Mouse (Mus musculus) brain, embryonic 18.5 days (tissue): ENCODE measurements around the gene Gpr31b.
"Not testable (repeated sequence)": the region's sequence is repeated elsewhere in the genome, so short reads cannot be mapped to it uniquely, and the experiment has no call there.

ENCODE experiments used
- DNase-seq: peaks from one replicate; pipeline ENCODE4 v3.0.0-alpha.2; 2012; ENCODE audit warnings: low read depth, low spot score

Gpr31b gene

DNA sequence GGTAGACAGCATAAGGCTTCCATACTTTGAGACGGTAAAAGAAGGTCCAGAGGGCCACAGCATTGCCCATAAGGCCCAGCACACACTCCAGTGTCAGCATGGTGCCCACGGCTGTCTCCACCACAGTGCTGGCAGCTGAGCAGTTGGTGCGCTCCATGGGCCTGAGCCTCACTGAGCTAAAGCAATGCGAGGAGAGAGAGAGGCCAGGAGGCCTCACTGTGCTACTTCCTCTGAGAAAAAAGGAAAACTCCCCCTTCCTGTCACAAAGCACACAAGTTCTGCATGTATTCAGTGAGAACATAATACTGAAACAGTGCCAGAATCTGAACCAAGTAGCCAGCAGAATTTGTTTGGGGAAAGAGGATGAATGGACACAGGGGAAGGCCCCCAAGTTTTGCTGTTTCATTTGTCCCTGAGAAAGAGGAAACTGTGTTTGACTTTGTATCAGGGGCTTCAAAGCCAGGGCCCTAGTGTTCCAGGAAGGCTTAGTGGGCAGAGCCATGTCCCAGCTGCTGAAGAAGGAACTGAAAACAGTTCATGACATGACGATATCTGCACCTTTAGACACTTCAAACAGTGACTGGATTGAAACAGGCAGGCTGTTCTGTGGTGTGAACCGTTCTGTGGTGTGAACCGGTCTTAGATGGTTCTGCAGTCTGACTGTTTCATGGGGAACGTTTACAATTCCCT lies at the start of gene Gpr31b:
TSS of gene Gpr31b (minus strand) at position 173 of the 690 bp plus-strand sequence.
- DNase-seq = not testable (repeated sequence)

DNA sequence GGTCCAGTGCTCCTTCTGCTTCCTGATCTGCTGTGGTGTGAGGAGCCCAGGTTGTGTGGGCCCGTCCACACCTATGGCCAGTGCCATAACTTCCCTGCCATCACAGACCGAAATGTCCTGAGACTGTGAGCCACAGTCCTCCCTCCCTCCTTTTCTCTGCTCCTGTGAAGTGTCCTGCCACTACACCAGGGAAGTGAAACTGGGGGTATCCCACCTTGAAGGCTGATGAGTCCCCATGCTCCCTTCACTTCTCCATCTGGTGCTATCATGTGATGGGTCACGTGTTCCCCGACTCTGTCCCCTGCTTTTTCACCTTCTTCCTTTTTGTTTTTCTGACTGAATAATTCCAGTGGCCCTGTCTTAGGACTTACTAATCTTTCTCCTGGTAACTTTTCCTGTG lies 40.9 kb upstream of the Gpr31b start:
- DNase-seq = not testable (repeated sequence)

DNA sequence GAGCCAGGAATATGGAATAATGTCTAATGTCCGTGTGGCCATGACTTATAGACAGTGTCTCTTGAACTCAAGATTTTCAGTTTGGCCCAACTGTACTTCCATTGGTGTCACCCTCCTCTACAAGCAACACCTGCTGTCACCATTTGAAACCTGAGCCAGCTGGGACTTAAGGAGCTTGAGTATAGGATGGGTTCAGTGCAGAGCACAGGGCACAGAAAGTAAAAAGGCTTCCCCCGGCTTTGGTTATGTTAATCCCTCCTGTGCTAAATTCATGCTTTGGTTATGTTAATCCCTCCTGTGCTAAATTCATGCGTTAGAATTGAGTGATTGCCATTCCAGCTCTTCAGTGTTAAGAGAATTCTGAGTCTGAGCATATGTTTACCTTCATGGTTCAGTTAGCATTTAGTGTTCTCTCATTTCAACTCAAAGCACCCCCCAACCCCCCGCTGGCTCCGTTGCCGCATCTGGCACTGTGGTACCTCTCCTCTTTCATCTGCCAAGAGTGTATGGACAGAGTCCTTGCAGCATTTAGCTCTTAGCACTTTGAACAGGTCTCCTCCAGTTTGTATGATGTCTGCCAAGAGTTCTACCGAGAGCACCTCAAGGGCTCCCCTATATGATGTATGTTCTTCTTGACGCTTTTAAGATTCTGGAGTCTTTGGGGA lies 40.1 kb upstream of the Gpr31b start:
- not testable (repeated sequence) for DNase-seq

GRCm38 (mm10) chr17:13091510-13091909 lies 39.4 kb upstream of the Gpr31b start:
- not testable (repeated sequence) for DNase-seq

DNA sequence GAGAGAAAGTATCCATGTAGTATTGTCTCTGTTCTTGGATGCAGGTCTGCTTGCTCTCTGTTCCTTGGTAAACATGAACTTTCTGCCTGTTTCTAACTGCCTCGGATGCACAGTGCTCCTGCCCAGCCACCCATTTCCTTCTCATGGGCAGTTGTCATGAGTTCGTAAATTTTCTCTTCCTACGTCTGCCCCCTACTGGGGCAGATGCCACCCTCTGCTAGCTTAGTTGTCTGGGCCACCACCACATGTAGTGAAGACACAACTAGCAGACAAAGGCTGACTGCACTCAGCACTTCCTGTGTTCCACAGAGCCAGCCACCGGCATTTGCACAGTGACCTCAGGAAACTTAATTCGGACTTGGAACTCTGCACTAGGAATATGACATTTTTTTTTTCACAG lies 17.1 kb upstream of the Gpr31b start:
- not testable (repeated sequence) for DNase-seq

DNA sequence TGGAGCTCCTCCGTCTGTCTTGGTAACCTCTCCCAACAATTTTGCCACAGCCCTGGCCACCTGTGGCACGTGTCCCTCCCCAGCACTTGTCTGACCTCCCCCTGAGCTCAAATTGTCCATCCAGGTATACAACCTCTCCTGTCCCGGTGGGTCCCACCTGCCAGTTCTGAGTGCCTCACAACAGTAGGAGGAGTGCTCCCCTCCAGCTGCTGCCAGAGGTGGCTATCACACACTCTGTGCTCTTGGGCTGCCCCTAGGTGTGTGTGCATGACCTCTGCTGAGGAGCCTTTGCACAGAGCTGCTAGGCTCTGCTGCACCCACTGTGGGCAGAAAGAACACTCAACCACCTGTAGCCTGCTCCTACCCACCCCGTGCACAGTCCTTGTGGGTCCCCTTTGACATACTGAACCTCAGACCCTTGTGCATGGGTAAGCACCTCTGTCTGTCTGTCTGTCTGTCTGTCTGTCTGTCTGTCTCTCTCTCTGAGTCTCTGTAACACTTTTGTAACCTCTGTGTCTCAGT lies 15.8 kb upstream of the Gpr31b start:
- DNase-seq = not testable (repeated sequence)

- not testable (repeated sequence) for DNase-seq
Observed at GRCm38 (mm10) chr17:13062882-13063281, 10.8 kb upstream of the Gpr31b start.

- DNase-seq = not testable (repeated sequence)
Observed at GRCm38 (mm10) chr17:13060804-13061203, 8.7 kb upstream of the Gpr31b start, which contains the start of gene Tcp10b. Gene Tcp10b, plus strand, starts transcription at chr17:13061104.

DNA sequence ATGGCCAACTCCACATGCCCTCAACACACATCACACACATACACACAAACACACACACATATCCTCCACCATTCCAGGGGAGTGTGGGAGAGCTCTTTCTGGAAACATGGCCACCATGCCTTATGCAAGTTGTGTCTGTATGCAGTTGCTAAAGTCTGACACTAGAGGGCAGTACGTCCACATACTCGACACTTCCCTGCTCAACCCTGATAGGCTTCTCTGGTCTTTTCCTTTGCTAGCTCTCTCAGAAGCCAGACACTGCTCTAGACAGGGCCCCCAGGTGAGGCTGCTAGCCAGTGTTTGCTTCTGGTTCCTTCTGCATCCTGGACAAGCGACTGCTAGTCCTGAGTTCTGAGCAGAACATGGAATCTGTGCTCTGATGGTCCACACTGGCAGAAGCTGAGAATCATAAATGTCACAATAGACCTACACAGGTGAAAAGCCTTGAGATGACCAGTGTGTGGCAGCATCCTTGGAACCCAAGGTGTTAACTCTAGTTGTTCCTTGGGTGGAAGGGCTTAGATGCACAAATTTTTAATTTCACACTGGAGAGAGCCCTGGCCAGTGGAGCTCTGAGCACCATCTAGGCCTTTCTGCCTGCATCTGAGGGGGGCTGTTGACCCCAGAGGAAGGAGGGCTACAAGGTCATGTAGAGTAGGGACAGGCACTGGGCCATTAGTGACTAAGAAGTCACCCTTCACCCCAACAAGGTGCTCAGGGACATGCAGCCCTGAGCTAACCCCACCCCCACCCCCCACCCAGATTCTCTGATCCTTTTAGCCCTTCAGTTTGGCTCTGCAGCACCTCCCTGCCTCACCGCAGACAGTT lies 8.0 kb downstream of the Gpr31b start:
- peak; percentile 39 for DNase-seq

- not testable (repeated sequence) for DNase-seq
Observed at GRCm38 (mm10) chr17:13036627-13037192, 15.4 kb downstream of the Gpr31b start.

DNA sequence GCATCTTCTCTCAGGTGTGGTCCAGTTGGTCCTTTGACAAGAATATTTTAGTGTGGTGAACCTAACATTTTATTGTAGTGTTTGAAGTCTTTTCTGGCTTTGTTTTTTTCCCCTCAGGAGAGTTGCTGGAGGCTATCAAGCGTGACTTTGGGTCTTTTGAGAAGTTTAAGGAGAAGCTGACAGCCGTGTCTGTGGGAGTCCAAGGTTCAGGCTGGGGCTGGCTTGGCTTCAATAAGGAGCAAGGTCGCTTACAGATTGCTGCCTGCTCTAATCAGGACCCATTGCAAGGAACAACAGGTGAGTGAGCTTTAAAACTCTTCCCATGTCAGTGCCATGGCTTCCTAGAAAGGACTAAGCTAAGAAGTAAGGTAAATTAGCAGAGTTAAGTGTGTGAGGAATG lies 38.8 kb downstream of the Gpr31b start:
- DNase-seq = no peak

DNA sequence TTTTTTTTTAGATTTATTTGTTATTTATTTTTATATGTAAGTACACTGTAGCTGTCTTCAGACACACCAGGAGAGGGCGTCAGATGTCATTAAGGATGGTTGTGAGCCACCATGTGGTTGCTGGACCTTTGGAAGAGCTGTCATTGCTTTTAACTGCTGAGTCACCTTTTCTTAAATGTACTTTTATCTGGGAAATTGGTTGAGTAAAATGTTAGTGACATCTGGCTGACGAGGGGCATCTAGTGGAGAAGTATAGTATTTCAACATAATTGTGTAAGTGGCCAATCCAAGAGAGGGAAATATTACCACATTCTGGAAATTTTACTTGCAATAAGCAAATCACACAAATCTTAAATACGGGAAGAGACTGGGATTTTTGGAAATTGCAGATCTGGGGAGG lies 42.2 kb downstream of the Gpr31b start:
- no peak for DNase-seq

GRCm38 (mm10) chr17:13008528-13008927 lies 43.6 kb downstream of the Gpr31b start:
- DNase-seq = no peak

DNA sequence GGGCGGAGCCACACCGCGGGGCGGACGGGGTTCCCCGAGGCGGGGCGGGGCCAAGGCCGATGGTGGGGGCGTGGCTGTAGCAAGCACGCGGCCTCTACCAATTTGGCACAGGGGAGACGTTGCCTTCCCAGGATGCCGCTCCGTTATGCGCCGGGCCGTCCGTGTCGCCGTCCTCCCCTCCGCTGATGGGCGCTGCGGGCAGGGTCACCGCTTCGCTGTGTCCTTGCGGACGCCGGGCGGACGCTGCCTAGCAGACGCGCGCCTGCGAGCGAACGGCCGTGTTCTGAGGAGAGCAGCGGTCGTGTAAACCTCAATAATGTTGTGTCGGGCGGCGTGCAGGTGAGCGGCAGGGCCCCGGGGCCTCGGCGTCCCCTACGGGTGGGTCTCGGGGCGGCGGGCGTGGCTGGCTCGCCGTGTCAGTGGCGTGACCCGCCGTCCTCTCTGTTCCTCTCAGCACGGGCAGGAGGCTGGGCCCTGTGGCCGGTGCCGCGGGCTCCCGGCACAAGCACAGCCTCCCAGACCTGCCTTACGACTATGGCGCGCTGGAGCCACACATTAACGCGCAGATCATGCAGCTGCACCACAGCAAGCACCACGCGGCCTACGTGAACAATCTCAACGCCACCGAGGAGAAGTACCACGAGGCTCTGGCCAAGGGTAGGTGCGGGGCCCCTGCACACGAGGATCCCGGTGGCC lies 44.2 kb downstream of the Gpr31b start:
- DNase-seq = peak; percentile 83

DNA sequence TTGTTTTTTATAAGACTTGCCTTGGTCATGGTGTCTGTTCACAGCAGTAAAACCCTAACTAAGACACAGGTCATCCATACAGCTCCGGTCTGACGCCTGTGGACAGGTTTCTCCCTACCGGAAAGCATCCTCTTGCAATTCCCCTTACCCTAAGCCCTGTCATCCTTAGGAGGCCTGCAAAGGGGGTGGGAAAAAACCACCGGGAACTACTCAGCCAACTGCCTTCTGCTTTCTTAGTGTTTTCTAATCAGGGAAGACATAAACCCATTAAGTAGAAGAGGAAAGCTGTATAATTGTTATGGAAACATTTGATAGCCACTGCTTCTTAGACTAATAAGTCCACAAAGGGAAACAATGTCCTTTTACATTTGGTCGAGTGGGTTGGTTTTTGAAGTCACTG lies 45.1 kb downstream of the Gpr31b start:
- no peak for DNase-seq

- DNase-seq = not testable (repeated sequence)
Observed at GRCm38 (mm10) chr17:13006546-13006945, 45.5 kb downstream of the Gpr31b start, which contains the start of gene Sod2. Gene Sod2, plus strand, starts transcription at chr17:13006846.

DNA sequence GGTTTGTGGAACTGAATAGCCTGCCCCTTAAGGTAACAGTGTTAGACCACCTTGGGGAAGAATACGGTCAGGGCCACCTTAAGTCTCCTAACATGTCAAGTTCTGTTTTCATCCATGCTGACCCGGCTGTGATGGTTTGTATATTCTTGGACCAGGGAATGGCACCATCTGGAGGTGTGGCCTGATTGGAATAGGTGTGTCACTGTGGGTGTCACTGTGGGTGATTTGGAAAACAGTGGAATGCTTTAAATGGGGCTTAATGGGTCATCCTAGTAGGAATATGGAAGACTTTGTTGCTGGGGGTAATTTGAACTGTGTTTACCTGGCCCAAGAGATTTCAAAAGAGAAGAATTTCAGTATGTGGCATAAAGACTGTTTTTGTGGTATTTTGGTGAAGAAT lies 47.7 kb downstream of the Gpr31b start:
- DNase-seq = not testable (repeated sequence)

DNA sequence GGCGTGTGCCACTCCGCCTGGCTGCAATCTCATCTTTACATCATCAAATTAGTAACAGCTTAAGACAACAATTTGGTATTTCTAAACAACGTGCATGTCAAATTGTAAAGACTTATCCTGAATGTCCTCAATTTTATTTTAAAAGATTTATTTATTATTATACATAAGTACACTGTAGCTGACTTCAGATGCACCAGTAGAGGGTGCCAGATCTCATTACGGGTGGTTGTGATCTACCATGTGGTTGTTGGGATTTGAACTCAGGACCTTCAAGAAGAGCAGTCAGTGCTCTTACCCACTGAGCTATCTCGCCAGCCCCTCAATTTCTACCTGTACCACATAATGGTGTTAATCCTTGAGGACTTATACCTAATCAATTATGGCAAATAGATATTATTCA lies 49.9 kb downstream of the Gpr31b start:
- not testable (repeated sequence) for DNase-seq
